Mouse (Mus musculus) small intestine, adult 2 months (tissue): ENCODE results near the gene D430019H16Rik.

Experiments
- CTCF ChIP-seq: fragments of 200-500 bp; IDR thresholded peaks from 2 replicates; pipeline ENCODE4 v1.5.1; 2012; ENCODE audit warnings: low read depth, mild to moderate bottlenecking, control low read depth, inconsistent platforms, low read length, moderate library complexity, mixed read lengths; ENCODE audit not compliant: insufficient replicate concordance, insufficient read length; ENCODE audit errors: extremely low read depth
- POLR2A ChIP-seq: fragments of 200-500 bp; IDR thresholded peaks from 2 replicates; pipeline ENCODE4 v1.6.1; 2012; ENCODE audit warnings: low read depth, mild to moderate bottlenecking, control low read depth, inconsistent platforms, low read length, moderate library complexity

DNA sequence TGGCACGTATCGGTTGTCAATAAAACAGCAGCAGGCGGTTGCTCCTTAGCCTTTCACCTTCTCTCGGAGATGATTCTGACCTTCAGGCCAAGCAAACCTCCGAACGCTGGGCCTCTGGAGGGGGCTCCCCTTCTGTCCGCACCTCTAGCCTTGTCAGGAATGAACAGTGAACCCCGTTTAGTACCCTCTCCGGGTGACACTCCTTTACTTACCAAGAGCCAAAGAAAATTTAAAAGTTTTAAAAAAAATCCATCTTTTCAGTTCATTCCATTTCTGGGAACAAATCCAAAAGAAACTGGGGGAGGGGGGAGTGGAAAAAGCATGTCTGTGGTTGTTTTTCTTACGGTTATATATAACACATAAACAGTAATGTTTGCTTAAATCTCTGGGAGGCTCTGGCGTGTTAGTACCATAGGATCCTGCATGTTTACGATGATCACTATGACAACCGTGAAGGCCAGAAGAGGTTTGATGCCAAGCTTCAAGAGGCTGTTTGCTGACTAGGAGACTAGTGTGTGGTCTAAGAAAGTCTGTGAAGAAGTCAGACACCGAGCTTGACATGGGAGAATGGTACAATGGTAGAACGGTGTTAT is 67.6 kb downstream of the D430019H16Rik start:
- TF ChIP-seq CTCF (no peak), POLR2A (no peak)
